Mouse (Mus musculus): Measurements from ENCODE around the gene Cd6. TPM values are rescaled to one million over a fixed set of nuclear protein-coding genes. Genes with fewer than 3 reads are reported as not detected.

Gene Cd6
- polyA plus RNA-seq, 1 experiment from 2014 or later, result not detected

GRCm38 (mm10) chr19:10821319-10821718 lies 8.5 kb downstream of the Cd6 start:
- no peaks in the 10 kb centered on the region for H3K36me3 ChIP-seq (ENCODE audit: control insufficient read depth, insufficient read depth, low read length)
- WGBS, result 63% methylated on average over 7 of the region's 7 CpGs

GRCm38 (mm10) chr19:10818217-10818946 lies 11.5 kb downstream of the Cd6 start:
- Histone ChIP-seq H3K27ac (ENCODE audit: low read length) (no peak overlapping the region), H3K4me2 (ENCODE audit: low read length) (no peak overlapping the region), H3K4me3 (ENCODE audit: low read depth, low read length) (no peak overlapping the region), H3K9me3 (replicated peaks; ENCODE audit: control insufficient read depth, low read length, poor library complexity, severe bottlenecking) (no peaks in the 10 kb centered on the region), H3K9ac (ENCODE audit: low read depth, low read length) (no peak overlapping the region), H3K36me3 (ENCODE audit: control insufficient read depth, insufficient read depth, low read length) (no peaks in the 10 kb centered on the region), H3K27me3 (ENCODE audit: control insufficient read depth, insufficient read depth, low read depth, low read length) (no peaks in the 10 kb centered on the region), H3K4me1 (ENCODE audit: control insufficient read depth, insufficient read depth, low read length) (no peaks in the 10 kb centered on the region)
- 39% methylated on average over 17 of the region's 17 CpGs for WGBS
- ATAC-seq, result no peak

More at GRCm38 (mm10) chr19:10821319-10821718, 8.5 kb downstream of the Cd6 start:
- Histone ChIP-seq H3K9me3 (replicated peaks; ENCODE audit: control insufficient read depth, low read length, poor library complexity, severe bottlenecking) (no peaks in the 10 kb centered on the region), H3K9ac (ENCODE audit: low read depth, low read length) (no peak overlapping the region), H3K27ac (ENCODE audit: low read length) (no peak overlapping the region), H3K27me3 (ENCODE audit: control insufficient read depth, insufficient read depth, low read depth, low read length) (no peaks in the 10 kb centered on the region), H3K4me1 (ENCODE audit: control insufficient read depth, insufficient read depth, low read length) (no peaks in the 10 kb centered on the region), H3K4me2 (ENCODE audit: low read length) (no peak overlapping the region), H3K4me3 (ENCODE audit: low read depth, low read length) (no peak overlapping the region)
- ATAC-seq, result no peak

- Histone ChIP-seq H3K27me3 (ENCODE audit: control insufficient read depth, insufficient read depth, low read depth, low read length) (no peaks in the 10 kb centered on the region), H3K4me2 (ENCODE audit: low read length) (no peak overlapping the region), H3K36me3 (ENCODE audit: control insufficient read depth, insufficient read depth, low read length) (no peaks in the 10 kb centered on the region), H3K4me1 (ENCODE audit: control insufficient read depth, insufficient read depth, low read length) (no peaks in the 10 kb centered on the region), H3K4me3 (ENCODE audit: low read depth, low read length) (no peak overlapping the region), H3K27ac (ENCODE audit: low read length) (no peak overlapping the region), H3K9ac (ENCODE audit: low read depth, low read length) (no peak overlapping the region), H3K9me3 (replicated peaks; ENCODE audit: control insufficient read depth, low read length, poor library complexity, severe bottlenecking) (no peaks in the 10 kb centered on the region)
- no peak for ATAC-seq
- WGBS, result 77% methylated on average over 2 of the region's 2 CpGs
Measured at GRCm38 (mm10) chr19:10816462-10816861, 13.4 kb downstream of the Cd6 start.

- no peaks in the 10 kb centered on the region for H3K27me3 ChIP-seq (ENCODE audit: control insufficient read depth, insufficient read depth, low read depth, low read length)
- no peak overlapping the region for H3K4me2 ChIP-seq (ENCODE audit: low read length)
- no peak overlapping the region for H3K9ac ChIP-seq (ENCODE audit: low read depth, low read length)
- H3K4me1 ChIP-seq (ENCODE audit: control insufficient read depth, insufficient read depth, low read length), result no peaks in the 10 kb centered on the region
- WGBS, result 84% methylated on average over 6 of the region's 6 CpGs
- no peaks in the 10 kb centered on the region for H3K36me3 ChIP-seq (ENCODE audit: control insufficient read depth, insufficient read depth, low read length)
- no peak overlapping the region for H3K27ac ChIP-seq (ENCODE audit: low read length)
- no peaks in the 10 kb centered on the region for H3K9me3 ChIP-seq (replicated peaks; ENCODE audit: control insufficient read depth, low read length, poor library complexity, severe bottlenecking)
- no peak overlapping the region for H3K4me3 ChIP-seq (ENCODE audit: low read depth, low read length)
- no peak for ATAC-seq
Measured at GRCm38 (mm10) chr19:10815871-10816270, 14.0 kb downstream of the Cd6 start.

- H3K4me1 ChIP-seq (ENCODE audit: control insufficient read depth, insufficient read depth, low read length), result peaks cover 10% of the 10 kb centered on the region
- 69% methylated on average over 7 of the region's 7 CpGs for WGBS
- no peak overlapping the region for H3K4me2 ChIP-seq (ENCODE audit: low read length)
- no peak overlapping the region for H3K4me3 ChIP-seq (ENCODE audit: low read depth, low read length)
- H3K9me3 ChIP-seq (replicated peaks; ENCODE audit: control insufficient read depth, low read length, poor library complexity, severe bottlenecking), result no peaks in the 10 kb centered on the region
- no peaks in the 10 kb centered on the region for H3K27me3 ChIP-seq (ENCODE audit: control insufficient read depth, insufficient read depth, low read depth, low read length)
- H3K9ac ChIP-seq (ENCODE audit: low read depth, low read length), result no peak overlapping the region
- H3K27ac ChIP-seq (ENCODE audit: low read length), result no peak overlapping the region
- ATAC-seq, result no peak
- no peaks in the 10 kb centered on the region for H3K36me3 ChIP-seq (ENCODE audit: control insufficient read depth, insufficient read depth, low read length)
Measured at GRCm38 (mm10) chr19:10813905-10814304, 16.0 kb downstream of the Cd6 start.

- H3K36me3 ChIP-seq (ENCODE audit: control insufficient read depth, insufficient read depth, low read length), result no peaks in the 10 kb centered on the region
- peaks cover 10% of the 10 kb centered on the region for H3K4me1 ChIP-seq (ENCODE audit: control insufficient read depth, insufficient read depth, low read length)
- 97% methylated on average over 5 of the region's 5 CpGs for WGBS
- no peaks in the 10 kb centered on the region for H3K27me3 ChIP-seq (ENCODE audit: control insufficient read depth, insufficient read depth, low read depth, low read length)
- H3K9me3 ChIP-seq (replicated peaks; ENCODE audit: control insufficient read depth, low read length, poor library complexity, severe bottlenecking), result no peaks in the 10 kb centered on the region
- no peak for ATAC-seq
- no peak overlapping the region for H3K9ac ChIP-seq (ENCODE audit: low read depth, low read length)
- no peak overlapping the region for H3K27ac ChIP-seq (ENCODE audit: low read length)
- no peak overlapping the region for H3K4me3 ChIP-seq (ENCODE audit: low read depth, low read length)
- no peak overlapping the region for H3K4me2 ChIP-seq (ENCODE audit: low read length)
Measured at GRCm38 (mm10) chr19:10813039-10813438, 16.8 kb downstream of the Cd6 start.

GRCm38 (mm10) chr19:10811471-10811870 lies 18.4 kb downstream of the Cd6 start:
- no peak overlapping the region for H3K4me3 ChIP-seq (ENCODE audit: low read depth, low read length)
- H3K36me3 ChIP-seq (ENCODE audit: control insufficient read depth, insufficient read depth, low read length), result no peaks in the 10 kb centered on the region
- H3K27me3 ChIP-seq (ENCODE audit: control insufficient read depth, insufficient read depth, low read depth, low read length), result no peaks in the 10 kb centered on the region
- ATAC-seq, result no peak
- H3K4me1 ChIP-seq (ENCODE audit: control insufficient read depth, insufficient read depth, low read length), result peaks cover 10% of the 10 kb centered on the region
- H3K27ac ChIP-seq (ENCODE audit: low read length), result no peak overlapping the region
- H3K4me2 ChIP-seq (ENCODE audit: low read length), result no peak overlapping the region
- H3K9ac ChIP-seq (ENCODE audit: low read depth, low read length), result no peak overlapping the region
- no peaks in the 10 kb centered on the region for H3K9me3 ChIP-seq (replicated peaks; ENCODE audit: control insufficient read depth, low read length, poor library complexity, severe bottlenecking)
- WGBS, result 91% methylated on average over 6 of the region's 6 CpGs

GRCm38 (mm10) chr19:10810176-10810492 lies 19.7 kb downstream of the Cd6 start:
- ATAC-seq, result peak; percentile 9; the same call in 1 of the 2 replicates
- H3K27ac ChIP-seq (ENCODE audit: low read length), result peak overlapping the region; percentile 77
- 62% methylated on average over 4 of the region's 4 CpGs for WGBS

GRCm38 (mm10) chr19:10809428-10810175 lies 20.3 kb downstream of the Cd6 start:
- no peak overlapping the region for H3K9ac ChIP-seq (ENCODE audit: low read depth, low read length)
- WGBS, result 64% methylated on average over 11 of the region's 11 CpGs
- ATAC-seq, result peak; percentile 92
- H3K4me2 ChIP-seq (ENCODE audit: low read length), result no peak overlapping the region
- no peaks in the 10 kb centered on the region for H3K27me3 ChIP-seq (ENCODE audit: control insufficient read depth, insufficient read depth, low read depth, low read length)
- no peak overlapping the region for H3K4me3 ChIP-seq (ENCODE audit: low read depth, low read length)
- no peaks in the 10 kb centered on the region for H3K9me3 ChIP-seq (replicated peaks; ENCODE audit: control insufficient read depth, low read length, poor library complexity, severe bottlenecking)
- no peaks in the 10 kb centered on the region for H3K36me3 ChIP-seq (ENCODE audit: control insufficient read depth, insufficient read depth, low read length)
- H3K27ac ChIP-seq (ENCODE audit: low read length), result peak overlapping the region; percentile 77
- H3K4me1 ChIP-seq (ENCODE audit: control insufficient read depth, insufficient read depth, low read length), result peaks cover 10% of the 10 kb centered on the region

More at GRCm38 (mm10) chr19:10810176-10810492, 19.7 kb downstream of the Cd6 start:
- Histone ChIP-seq H3K36me3 (ENCODE audit: control insufficient read depth, insufficient read depth, low read length) (no peaks in the 10 kb centered on the region), H3K4me3 (ENCODE audit: low read depth, low read length) (no peak overlapping the region), H3K4me2 (ENCODE audit: low read length) (no peak overlapping the region), H3K27me3 (ENCODE audit: control insufficient read depth, insufficient read depth, low read depth, low read length) (no peaks in the 10 kb centered on the region), H3K4me1 (ENCODE audit: control insufficient read depth, insufficient read depth, low read length) (peaks cover 10% of the 10 kb centered on the region), H3K9me3 (replicated peaks; ENCODE audit: control insufficient read depth, low read length, poor library complexity, severe bottlenecking) (no peaks in the 10 kb centered on the region), H3K9ac (ENCODE audit: low read depth, low read length) (no peak overlapping the region)
